Mouse (Mus musculus): Measurements from ENCODE around the gene Slitrk5.
"Not testable (repeated sequence)": the region's sequence is repeated elsewhere in the genome, so short reads cannot be mapped to it uniquely, and the experiment has no call there.

Slitrk5 gene

DNA sequence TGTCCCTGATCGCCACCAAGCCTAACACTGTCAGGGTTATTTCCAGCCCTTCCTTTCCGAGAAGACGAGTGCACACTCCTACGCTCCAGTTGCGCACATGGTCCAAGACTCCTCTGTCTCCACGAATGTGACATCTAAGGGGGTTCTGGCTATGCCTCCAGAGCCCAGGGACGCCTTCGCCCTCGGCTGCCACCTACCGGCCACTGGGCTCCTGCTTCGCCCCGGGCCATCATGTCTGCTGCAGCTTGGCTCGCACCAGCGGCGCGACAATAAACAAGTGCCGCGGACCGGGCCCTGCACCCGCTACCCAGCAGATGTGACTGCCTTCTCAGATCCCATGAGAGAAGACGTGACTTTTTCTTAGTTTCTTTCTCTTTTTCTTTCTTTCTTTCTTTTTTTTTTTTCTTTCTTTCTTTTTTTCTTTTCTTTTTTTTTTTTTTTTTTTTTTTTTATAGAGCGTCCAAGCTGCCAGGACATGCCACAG lies at the start of gene Slitrk5:
Gene Slitrk5 (plus strand): TSS at position 434 of the 484 bp plus-strand sequence.
- in situ Hi-C loops (cut with MboI, MseI) = no loop called here

GRCm38 (mm10) chr14:111672942-111673341 lies 2.0 kb upstream of the Slitrk5 start:
- in situ Hi-C loops (cut with MboI, MseI) = no loop called here

GRCm38 (mm10) chr14:111675211-111676165 lies 591 bp downstream of the Slitrk5 start:
- in situ Hi-C loops (cut with MboI, MseI) = no loop called here

GRCm38 (mm10) chr14:111676166-111676581 lies 1.3 kb downstream of the Slitrk5 start:
- in situ Hi-C loops (cut with MboI, MseI) = no loop called here

- in situ Hi-C loops (cut with MboI, MseI) = no loop called here
Observed at GRCm38 (mm10) chr14:111676851-111677291, 2.0 kb downstream of the Slitrk5 start.

DNA sequence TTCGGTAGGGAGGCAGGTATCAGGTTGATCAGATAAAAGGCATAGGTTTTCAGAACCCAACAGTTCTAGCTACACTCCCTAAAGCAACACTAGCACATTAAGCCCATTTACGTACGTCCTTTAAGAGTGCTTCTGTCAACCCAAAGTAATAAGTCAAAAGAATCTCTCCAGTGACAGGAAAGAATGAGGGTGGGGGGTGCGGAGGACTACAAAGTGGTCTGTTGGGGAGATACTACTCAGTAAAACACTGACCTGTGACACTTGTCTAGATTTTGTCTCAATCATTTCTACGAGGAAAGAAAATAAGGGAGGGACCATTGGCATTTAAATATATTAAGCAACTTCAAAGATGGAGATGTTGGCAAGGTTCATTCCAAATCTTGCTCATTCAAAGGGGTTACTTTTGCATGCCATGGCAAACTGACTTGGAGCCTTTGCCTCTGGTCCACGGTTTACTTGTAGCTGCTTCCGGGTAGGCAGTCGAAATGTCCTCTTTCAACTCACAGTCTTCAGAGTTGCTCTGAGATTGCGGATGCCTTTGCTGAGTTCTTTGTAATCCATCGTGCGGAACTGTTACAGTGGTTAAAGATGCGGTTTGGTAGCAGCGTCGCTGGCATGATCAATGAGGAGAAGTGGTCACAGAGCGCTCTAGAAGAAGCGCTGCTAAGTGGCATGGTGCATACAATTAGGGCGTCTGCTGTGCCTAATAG lies 2.6 kb downstream of the Slitrk5 start:
- in situ Hi-C loops (cut with MboI, MseI) = no loop called here

DNA sequence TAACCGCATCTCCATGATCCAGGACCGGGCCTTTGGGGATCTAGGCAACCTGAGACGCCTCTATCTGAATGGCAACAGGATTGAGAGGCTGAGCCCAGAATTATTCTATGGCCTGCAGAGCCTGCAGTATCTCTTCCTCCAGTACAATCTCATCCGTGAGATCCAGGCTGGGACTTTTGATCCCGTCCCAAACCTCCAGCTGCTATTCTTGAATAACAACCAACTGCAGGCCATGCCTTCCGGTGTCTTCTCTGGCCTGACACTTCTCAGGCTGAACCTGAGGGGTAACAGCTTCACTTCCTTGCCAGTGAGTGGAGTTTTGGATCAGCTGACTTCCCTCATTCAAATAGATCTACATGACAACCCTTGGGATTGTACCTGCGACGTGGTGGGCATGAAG lies 5.4 kb downstream of the Slitrk5 start:
- in situ Hi-C loops (cut with MboI, MseI) = no loop called here

- in situ Hi-C loops (cut with MboI, MseI) = no loop called here
Observed at GRCm38 (mm10) chr14:111681092-111681708, 6.3 kb downstream of the Slitrk5 start.

- in situ Hi-C loops (cut with MboI, MseI) = no loop called here
Observed at GRCm38 (mm10) chr14:111681773-111682172, 6.9 kb downstream of the Slitrk5 start.

DNA sequence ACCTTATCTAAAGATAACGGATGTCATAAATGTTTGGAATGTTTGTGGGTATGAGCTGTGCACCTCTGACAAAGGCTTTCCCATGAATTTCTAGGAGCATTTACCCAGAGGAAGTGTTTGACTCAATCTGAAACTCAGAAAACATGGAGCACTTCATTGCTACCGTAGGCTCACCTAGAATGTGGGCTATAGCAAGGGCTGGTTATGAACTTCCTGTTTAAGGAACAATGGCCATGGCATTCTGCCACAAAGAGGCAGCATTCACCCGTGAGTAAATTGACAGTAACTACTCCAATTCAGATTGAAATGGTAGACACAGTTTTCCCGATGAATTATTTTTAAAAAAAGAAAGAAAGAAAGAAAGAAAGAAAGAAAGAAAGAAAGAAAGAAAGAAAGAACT lies 8.6 kb downstream of the Slitrk5 start:
- in situ Hi-C loops (cut with MboI, MseI) = no loop called here

DNA sequence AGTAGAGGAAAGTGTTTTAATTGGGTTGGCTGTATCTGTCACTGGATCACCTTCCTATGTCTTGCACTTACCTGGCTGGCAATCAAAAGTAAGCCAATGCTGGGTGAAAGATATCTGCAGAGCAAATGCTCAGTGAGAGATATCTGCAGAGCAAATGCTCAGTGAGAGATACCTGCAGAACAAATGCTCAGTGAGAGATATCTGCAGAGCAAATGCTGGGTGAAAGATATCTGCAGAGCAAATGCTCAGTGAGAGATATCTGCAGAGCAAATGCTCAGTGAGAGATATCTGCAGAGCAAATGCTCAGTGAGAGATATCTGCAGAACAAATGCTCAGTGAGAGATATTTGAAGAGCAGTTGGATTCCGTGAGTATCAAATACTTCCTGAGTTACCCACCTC lies 15.2 kb downstream of the Slitrk5 start:
- in situ Hi-C loops (cut with MboI, MseI) = not testable (repeated sequence)

- in situ Hi-C loops (cut with MboI, MseI) = no loop called here
Observed at GRCm38 (mm10) chr14:111729833-111730232, 54.9 kb downstream of the Slitrk5 start.
